Mouse (Mus musculus) heart, adult 2 months (tissue): ENCODE measurements around the gene Rflna. TPM values are rescaled to one million over a fixed set of nuclear protein-coding genes. Genes with fewer than 3 reads are reported as not detected.

Experiments used
- DNase-seq, 2 experiments: peaks; one replicate each; pipeline ENCODE4 v3.0.0; 2021
- H3K27ac ChIP-seq: fragments of 200-600 bp; 2 replicates; pipeline ENCODE4 v1.8.1; 2022
- H3K27me3 ChIP-seq: fragments of 200-500 bp; 2 replicates; pipeline ENCODE4 v1.6.1; 2012; ENCODE audit warnings: mild to moderate bottlenecking, low read length, inconsistent platforms, mixed read lengths; ENCODE audit not compliant: control insufficient read depth, insufficient read depth
- H3K36me3 ChIP-seq: fragments of 200-500 bp; 2 replicates; pipeline ENCODE4 v1.6.1; 2012; ENCODE audit warnings: low read length, inconsistent platforms; ENCODE audit not compliant: control insufficient read depth, insufficient read depth
- H3K4me1 ChIP-seq: fragments of 200-500 bp; 2 replicates; pipeline ENCODE4 v1.6.1; 2011; ENCODE audit warnings: low read length; ENCODE audit not compliant: control insufficient read depth, insufficient read depth
- H3K4me3 ChIP-seq: fragments of 200-600 bp; 2 replicates; pipeline ENCODE4 v1.8.1; 2022
- H3K79me2 ChIP-seq: fragments of 200-500 bp; replicated peaks from 2 replicates; pipeline ENCODE4 v1.6.1; 2012; ENCODE audit warnings: mild to moderate bottlenecking, inconsistent platforms, low read length, moderate library complexity, mixed read lengths; ENCODE audit not compliant: control insufficient read depth, insufficient read depth
- H3K9ac ChIP-seq: fragments of 200-500 bp; 2 replicates; pipeline ENCODE4 v1.6.1; 2012; ENCODE audit warnings: low read depth, mild to moderate bottlenecking, control low read depth, inconsistent platforms, low read length, mixed read lengths
- CTCF ChIP-seq: fragments of 200-600 bp; IDR thresholded peaks from 2 replicates; pipeline ENCODE4 v1.8.1; 2022; ENCODE audit warnings: antibody characterized with exemption, mild to moderate bottlenecking, moderate library complexity
- EP300 ChIP-seq: fragments of 200-500 bp; IDR thresholded peaks from 2 replicates; pipeline ENCODE4 v1.6.1; 2011; ENCODE audit warnings: low read depth, low read length, control low read depth; ENCODE audit not compliant: insufficient read depth
- POLR2A ChIP-seq: fragments of 200-500 bp; IDR thresholded peaks from 2 replicates; pipeline ENCODE4 v1.6.1; 2011; ENCODE audit warnings: mild to moderate bottlenecking, low read depth, low read length, control low read depth; ENCODE audit not compliant: insufficient read depth
- WGBS: fragments of 180-500 bp; shearing (Covaris S2); methylation state at CpG from one replicate; pipeline ENCODE4 v1.1.7; 2018; 5-methylcytosine and 5-hydroxymethylcytosine counted together
- intact Hi-C: fragments of 180-260 bp; cut with DNase I; formaldehyde crosslinking; loops from one replicate; pipeline ENCODE4 v1.15.1; 2025
- polyA plus RNA-seq: library from polyadenylated mRNA; depleted of rRNA; stranded (reverse); fragments of >200 nt; gene quantifications from 2 replicates; pipeline ENCODE4 v1.2.3, GENCODE M21; 2012
- total RNA-seq, 2 experiments: library from RNA; stranded (reverse); gene quantifications; 2 replicates each; pipeline ENCODE4 v1.2.3; 2021

The Rflna gene
- total and polyA plus RNA-seq, 3 experiments, result 0.13 to 0.78 (median 0.39) TPM

DNA sequence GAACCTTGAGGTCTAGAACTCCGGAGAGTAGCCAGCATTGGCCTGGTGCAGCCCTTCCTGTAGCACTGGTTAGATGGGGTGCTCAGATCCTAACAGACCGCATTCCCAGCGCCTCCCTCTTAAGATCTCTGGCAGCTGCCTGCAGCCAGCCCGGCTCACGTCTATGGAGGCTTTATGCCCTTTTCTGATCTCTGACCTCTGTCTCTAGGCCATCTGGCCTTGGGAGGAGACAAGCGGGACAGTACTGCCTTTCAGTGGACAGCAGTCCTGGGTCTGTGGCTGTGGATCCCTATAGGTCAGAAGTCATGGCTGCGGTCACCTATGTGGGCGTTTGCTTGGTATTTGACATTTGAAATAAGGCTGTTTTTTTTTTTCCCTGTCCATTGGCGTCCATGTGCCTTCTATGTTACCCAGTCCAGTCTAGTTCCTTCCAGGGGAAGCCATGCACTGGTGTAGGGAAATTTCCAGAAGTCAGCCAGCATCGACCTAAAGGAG lies 2.2 kb upstream of the Rflna start:
- TF ChIP-seq CTCF (no peak), POLR2A (no peak), EP300 (no peak)
- intact Hi-C loops, result no loop called here
- no peak overlapping the region for H3K27ac ChIP-seq
- no peak overlapping the region for H3K9ac ChIP-seq
- H3K4me1 ChIP-seq, result no peaks in the 10 kb centered on the region
- 87% methylated on average over 10 of the region's 10 CpGs for WGBS
- peaks cover 7% of the 10 kb centered on the region for H3K27me3 ChIP-seq
- H3K4me3 ChIP-seq, result no peak overlapping the region
- no peak for DNase-seq
- no peaks in the 10 kb centered on the region for H3K79me2 ChIP-seq
- no peaks in the 10 kb centered on the region for H3K36me3 ChIP-seq

DNA sequence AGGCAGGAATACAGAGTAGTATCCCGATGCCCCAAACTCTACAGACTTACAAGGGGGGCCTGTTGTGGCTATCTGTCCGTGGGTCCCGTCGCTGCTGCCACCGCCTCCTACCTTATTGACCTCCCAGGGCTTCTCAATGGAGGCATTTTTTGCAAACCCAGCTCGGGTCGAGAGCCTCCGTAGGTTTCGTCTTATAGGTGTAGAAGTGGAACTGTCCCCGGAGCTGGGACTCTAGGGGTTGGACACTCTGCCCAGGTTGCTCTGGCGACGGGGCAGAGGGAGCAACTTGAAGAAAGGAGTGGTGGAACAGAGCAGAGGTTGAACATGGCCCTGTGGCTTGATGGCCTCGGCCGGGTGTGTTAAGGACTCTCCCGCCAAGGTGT lies 843 bp downstream of the Rflna start:
- no peak for DNase-seq
- no peak for TF ChIP-seq POLR2A
- TF ChIP-seq EP300, result no peak
- TF ChIP-seq CTCF, result no peak
- H3K27me3 ChIP-seq, result peaks cover 7% of the 10 kb centered on the region
- no peaks in the 10 kb centered on the region for H3K4me1 ChIP-seq
- H3K79me2 ChIP-seq, result no peaks in the 10 kb centered on the region
- H3K4me3 ChIP-seq, result no peak overlapping the region
- no peaks in the 10 kb centered on the region for H3K36me3 ChIP-seq
- intact Hi-C loops, result no loop called here
- H3K27ac ChIP-seq, result no peak overlapping the region
- 19% methylated on average over 15 of the region's 15 CpGs for WGBS
- no peak overlapping the region for H3K9ac ChIP-seq

DNA sequence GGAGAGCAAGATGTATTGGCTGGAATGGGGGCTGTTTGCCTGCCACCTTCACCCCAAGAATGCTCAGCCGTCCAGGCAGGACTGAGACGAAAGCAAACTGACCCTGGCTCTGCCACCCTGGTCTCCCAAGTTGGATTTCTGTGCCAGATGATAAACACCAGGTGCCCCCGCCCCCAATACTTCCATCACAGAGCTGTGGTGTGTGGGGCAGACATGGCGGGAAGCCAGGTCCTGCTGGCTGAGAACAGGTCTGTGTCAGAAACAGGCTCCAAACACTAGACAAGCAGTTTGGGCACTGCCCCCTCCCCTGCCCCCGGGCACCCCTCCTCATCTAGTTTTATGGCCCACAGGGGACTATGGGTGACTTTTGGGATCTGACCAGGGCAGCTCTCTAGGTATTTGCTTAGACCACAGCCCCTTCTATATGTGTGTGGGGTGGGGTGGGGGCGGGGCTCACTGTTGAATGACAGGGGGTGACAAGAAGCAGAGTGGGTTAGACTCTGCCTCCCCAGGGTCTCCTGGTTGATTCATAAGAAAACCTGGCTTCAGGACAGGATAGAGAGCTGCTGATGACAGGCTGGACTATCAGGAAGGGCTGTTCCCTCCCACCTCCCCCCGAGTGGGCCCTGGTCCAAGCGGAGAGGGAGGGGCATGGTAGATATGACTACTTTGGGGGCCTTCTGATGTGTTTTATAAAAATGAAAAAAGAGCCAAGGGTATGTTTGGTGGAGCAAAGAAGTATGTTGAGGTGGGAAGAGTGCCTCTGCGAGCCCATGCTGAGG lies 3.0 kb downstream of the Rflna start:
- H3K27ac ChIP-seq, result no peak overlapping the region
- H3K27me3 ChIP-seq, result peaks cover 7% of the 10 kb centered on the region
- no peaks in the 10 kb centered on the region for H3K79me2 ChIP-seq
- 36% methylated on average over 9 of the region's 9 CpGs for WGBS
- intact Hi-C loops, result no loop called here
- H3K9ac ChIP-seq, result no peak overlapping the region
- H3K36me3 ChIP-seq, result no peaks in the 10 kb centered on the region
- no peak overlapping the region for H3K4me3 ChIP-seq
- TF ChIP-seq EP300 (no peak), POLR2A (no peak), CTCF (no peak)
- H3K4me1 ChIP-seq, result no peaks in the 10 kb centered on the region; the same call in 1 of the 2 replicates
- no peak for DNase-seq

DNA sequence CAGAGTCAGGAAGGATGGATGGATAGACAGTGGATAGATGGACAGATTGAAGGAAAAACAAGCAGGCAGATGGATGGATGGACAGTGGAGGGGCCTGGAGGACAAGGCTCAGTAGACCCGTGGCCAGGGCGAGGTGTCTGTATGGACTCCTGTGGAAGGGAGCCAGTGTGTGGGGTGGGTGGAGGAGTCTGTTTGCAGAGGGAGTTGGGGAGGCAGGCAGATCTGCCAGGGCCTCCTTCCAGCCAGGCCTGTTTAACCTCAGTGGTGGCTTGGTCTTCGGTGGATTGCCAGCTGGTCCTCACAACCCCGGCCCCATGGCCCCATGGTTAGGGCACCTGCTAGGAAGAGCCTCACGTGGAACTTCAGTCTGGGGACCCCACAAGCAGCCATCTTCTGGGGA lies 3.9 kb downstream of the Rflna start:
- Histone ChIP-seq H3K79me2 (no peaks in the 10 kb centered on the region), H3K4me1 (no peaks in the 10 kb centered on the region; the same call in 1 of the 2 replicates), H3K27me3 (peaks cover 7% of the 10 kb centered on the region), H3K36me3 (no peaks in the 10 kb centered on the region), H3K27ac (no peak overlapping the region), H3K4me3 (no peak overlapping the region), H3K9ac (no peak overlapping the region)
- DNase-seq, result no peak
- intact Hi-C loops, result no loop called here
- TF ChIP-seq CTCF (no peak), POLR2A (no peak), EP300 (no peak)
- WGBS, result 53% methylated on average over 5 of the region's 5 CpGs

DNA sequence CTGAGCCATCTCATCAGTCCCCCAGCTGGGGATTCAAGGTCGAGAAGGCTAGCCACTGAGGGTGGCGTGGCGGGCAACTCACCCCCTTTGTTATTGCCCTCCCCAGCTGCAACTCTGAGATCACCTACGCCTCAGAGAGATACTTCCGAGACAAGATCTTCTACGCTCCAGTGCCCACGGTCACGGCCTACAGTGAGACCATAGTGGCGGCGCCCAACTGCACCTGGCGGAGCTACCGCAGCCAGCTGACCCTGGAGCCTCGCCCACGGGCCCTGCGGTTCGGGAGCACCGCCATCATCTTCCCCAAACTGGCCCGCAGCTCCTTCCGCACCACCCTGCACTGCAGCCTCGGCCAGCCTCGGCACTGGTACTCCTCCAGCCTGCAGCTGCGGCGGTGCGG lies 8.1 kb downstream of the Rflna start:
- Histone ChIP-seq H3K27ac (no peak overlapping the region), H3K79me2 (no peaks in the 10 kb centered on the region), H3K27me3 (no peaks in the 10 kb centered on the region), H3K4me1 (peaks cover 1% of the 10 kb centered on the region; the same call in 1 of the 2 replicates), H3K9ac (no peak overlapping the region), H3K36me3 (no peaks in the 10 kb centered on the region), H3K4me3 (no peak overlapping the region)
- TF ChIP-seq EP300 (no peak), POLR2A (no peak), CTCF (no peak)
- intact Hi-C loops, result no loop called here
- DNase-seq, result no peak
- 92% methylated on average over 24 of the region's 24 CpGs for WGBS

DNA sequence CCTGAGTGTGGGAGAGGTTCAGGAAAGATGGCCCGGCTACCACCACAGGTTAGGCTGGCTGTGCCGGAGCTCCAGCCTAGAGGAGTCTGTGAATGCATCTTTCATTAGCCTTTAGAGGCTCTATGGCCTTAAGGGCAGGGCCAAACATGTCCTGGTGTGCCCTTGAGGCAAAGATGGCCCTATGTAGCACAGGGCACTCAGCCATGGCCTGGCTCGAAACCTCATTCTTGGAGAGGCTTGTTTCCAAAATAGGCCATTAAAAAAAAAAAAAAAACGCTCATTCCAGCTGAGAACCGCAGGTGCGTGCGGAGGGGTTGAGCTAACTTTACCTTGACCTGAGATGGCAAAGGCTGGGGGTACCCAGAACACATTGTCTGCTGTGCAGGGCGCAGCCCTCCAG lies 8.6 kb downstream of the Rflna start:
- Histone ChIP-seq H3K4me3 (no peak overlapping the region), H3K9ac (no peak overlapping the region), H3K79me2 (no peaks in the 10 kb centered on the region), H3K36me3 (no peaks in the 10 kb centered on the region), H3K27me3 (no peaks in the 10 kb centered on the region), H3K4me1 (peaks cover 1% of the 10 kb centered on the region; the same call in 1 of the 2 replicates), H3K27ac (no peak overlapping the region)
- TF ChIP-seq CTCF (no peak), EP300 (0 out of 2 replicates have a peak, but pooled peaks have one; percentile 27)
- DNase-seq, result no peak
- 60% methylated on average over 8 of the region's 8 CpGs for WGBS
- intact Hi-C loops, result no loop called here
